Mouse (Mus musculus) neural tube, embryonic 12.5 days (tissue): ENCODE measurements around the gene Syk. TPM values are rescaled to one million over a fixed set of nuclear protein-coding genes. Genes with fewer than 3 reads are reported as not detected.

Experiments
- ATAC-seq: fragments of 200-750 bp; cut with Nextera tagmentation; 2 replicates; pipeline ENCODE4 v1.8.0; 2017; ENCODE audit warnings: low read depth, mild to moderate bottlenecking, moderate TSS enrichment, moderate library complexity; ENCODE audit not compliant: low FRiP score
- H3K27ac ChIP-seq: fragments of 300-500 bp; sonication (generic); 2 replicates; pipeline ENCODE4 v1.5.1; 2016
- H3K27me3 ChIP-seq: fragments of 300-500 bp; sonication (generic); replicated peaks from 2 replicates; pipeline ENCODE4 v1.6.1; 2016; ENCODE audit warnings: mild to moderate bottlenecking
- H3K36me3 ChIP-seq: fragments of 300-500 bp; sonication (generic); 2 replicates; pipeline ENCODE4 v1.6.1; 2016; ENCODE audit warnings: mild to moderate bottlenecking
- H3K4me1 ChIP-seq: fragments of 300-500 bp; sonication (generic); 2 replicates; pipeline ENCODE4 v1.6.1; 2016
- H3K4me2 ChIP-seq: fragments of 300-500 bp; sonication (generic); replicated peaks from 2 replicates; pipeline ENCODE4 v1.6.1; 2016; ENCODE audit warnings: mild to moderate bottlenecking
- H3K4me3 ChIP-seq: fragments of 300-500 bp; sonication (generic); 2 replicates; pipeline ENCODE4 v1.5.1; 2016
- H3K9ac ChIP-seq: fragments of 300-500 bp; sonication (generic); 2 replicates; pipeline ENCODE4 v1.6.1; 2016; ENCODE audit warnings: mild to moderate bottlenecking
- H3K9me3 ChIP-seq: fragments of 300-500 bp; sonication (generic); 2 replicates; pipeline ENCODE4 v1.6.1; 2016; ENCODE audit warnings: mild to moderate bottlenecking
- WGBS: fragments of 180-500 bp; shearing (Covaris S2); methylation state at CpG from one replicate; pipeline ENCODE4 v1.1.7; 2016; 5-methylcytosine and 5-hydroxymethylcytosine counted together
- polyA plus RNA-seq: library from polyadenylated mRNA; unstranded; fragments of >200 nt; fragmentation: Nextera tagmentation; extraction: Ambion mirVana; gene quantifications from 2 replicates; pipeline ENCODE4 v1.2.1, GENCODE M21; 2016

Syk gene
- polyA plus RNA-seq, 1 experiment from 2014 or later: 3.0 TPM

DNA sequence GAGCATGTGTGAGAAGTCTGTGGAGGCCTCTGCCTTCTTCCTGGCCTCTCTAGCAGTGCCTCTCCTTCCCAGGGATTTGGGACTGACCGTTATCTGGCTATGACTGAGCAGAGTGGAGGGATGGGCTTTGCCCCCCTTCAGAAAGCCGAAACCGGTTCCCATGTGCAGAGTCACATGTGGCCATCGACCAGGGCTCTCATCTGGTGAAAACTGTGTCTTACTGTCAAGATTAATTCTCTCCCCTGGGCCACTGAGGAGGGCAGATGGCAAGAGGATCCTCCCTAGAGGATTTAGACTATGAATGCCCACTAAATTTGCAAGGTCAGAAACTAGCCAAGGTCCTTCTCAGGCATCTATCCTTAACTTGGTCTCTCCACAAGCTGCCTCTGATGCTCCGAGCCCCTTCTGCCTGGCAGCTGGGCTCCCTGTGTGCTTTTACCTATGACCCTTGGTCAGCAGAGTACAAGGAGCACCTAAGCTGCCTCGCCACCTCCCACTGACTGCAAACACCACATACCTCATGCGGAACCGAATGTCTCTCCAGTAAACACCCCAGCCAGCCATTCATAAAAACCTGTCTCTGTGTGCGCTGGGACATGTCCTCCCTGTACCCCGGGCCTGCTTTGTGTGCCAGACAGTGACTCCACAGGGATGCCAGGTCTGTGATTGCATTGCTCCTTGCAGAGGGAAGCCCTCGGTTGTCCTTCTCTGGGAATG lies 65.2 kb downstream of the Syk start:
- no peaks in the 10 kb centered on the region for H3K9me3 ChIP-seq
- H3K27ac ChIP-seq: no peak overlapping the region
- no peak for ATAC-seq
- no peak overlapping the region for H3K4me2 ChIP-seq
- 45% methylated on average over 11 of the region's 11 CpGs for WGBS
- peaks cover 7% of the 10 kb centered on the region for H3K4me1 ChIP-seq
- no peaks in the 10 kb centered on the region for H3K27me3 ChIP-seq
- H3K36me3 ChIP-seq: no peaks in the 10 kb centered on the region
- no peak overlapping the region for H3K9ac ChIP-seq
- no peak overlapping the region for H3K4me3 ChIP-seq

DNA sequence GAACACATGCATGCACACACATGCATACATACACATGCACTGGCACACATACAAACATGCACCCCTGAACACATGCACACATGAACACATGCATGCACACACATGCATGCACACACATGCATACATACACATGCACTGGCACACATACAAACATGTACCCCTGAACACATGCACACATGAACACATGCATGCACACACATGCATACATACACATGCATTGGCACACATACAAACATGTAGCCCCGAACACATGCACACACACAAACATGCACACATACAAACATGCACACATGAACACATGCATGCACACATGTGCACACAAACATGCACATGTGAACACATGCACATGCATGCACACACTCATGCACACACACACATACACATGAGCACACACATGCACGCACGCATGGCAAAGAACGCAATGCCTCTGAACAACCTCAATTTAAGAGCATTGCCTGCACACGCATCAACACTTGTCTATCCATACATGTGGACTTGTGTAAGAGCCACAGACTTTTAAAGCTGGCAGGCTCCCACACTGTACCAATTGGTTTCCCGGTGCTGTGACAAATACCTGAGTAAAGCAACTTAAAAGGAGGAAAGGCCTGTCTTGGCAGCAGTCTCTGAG lies 66.9 kb downstream of the Syk start:
- Histone ChIP-seq H3K36me3 (no peaks in the 10 kb centered on the region), H3K4me3 (no peak overlapping the region), H3K27ac (no peak overlapping the region), H3K4me1 (peaks cover 7% of the 10 kb centered on the region), H3K9me3 (no peaks in the 10 kb centered on the region), H3K9ac (no peak overlapping the region), H3K4me2 (no peak overlapping the region), H3K27me3 (no peaks in the 10 kb centered on the region)
- WGBS: 96% methylated on average over 6 of the region's 6 CpGs
- ATAC-seq: no peak

DNA sequence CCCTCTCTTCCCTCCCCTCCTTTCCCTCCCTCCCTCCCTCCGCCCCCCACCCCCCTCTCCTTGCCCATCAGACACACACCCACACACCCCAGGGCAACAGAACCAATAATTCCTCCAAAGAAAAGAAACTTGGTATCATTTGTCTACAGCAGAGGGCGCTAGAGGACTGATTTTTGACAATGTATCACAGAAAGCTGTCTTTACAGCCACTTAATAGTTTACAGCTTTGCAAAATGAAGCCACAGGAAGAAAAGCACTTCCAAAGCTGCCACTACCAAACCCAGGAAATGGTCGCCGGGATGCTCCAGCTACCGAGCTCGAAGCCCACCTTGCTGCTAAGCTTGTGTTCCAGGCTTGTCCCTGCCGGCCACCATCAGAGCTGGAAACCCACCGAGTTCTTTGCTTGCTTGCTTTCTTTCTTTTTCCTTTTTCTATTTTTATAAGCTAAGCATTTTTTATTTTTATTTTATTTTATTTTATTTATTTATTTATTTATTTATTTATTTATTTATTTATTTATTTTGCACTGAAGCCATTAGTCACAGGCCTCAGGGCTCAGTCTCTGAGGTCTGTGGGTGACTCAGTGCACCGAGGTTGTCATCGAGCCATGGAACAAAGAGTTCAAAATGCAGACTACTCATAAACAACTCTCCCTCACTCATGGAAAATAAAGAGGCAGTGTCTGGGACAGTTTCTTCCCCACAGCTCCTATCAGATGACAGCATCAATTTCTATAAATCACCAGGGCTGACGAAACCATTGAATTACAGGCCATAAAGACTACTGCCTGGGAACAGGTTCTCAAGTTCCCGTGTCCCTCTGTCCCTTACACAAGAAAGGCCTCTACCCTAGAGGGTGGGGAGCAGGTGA lies 68.6 kb downstream of the Syk start:
- 27% methylated on average over 11 of the region's 12 CpGs for WGBS
- Histone ChIP-seq H3K9ac (no peak overlapping the region), H3K4me3 (no peak overlapping the region), H3K9me3 (no peaks in the 10 kb centered on the region), H3K4me1 (peaks cover 7% of the 10 kb centered on the region), H3K27ac (no peak overlapping the region), H3K36me3 (no peaks in the 10 kb centered on the region), H3K4me2 (no peak overlapping the region), H3K27me3 (no peaks in the 10 kb centered on the region)
- ATAC-seq: no peak; the same call in 1 of the 2 replicates

DNA sequence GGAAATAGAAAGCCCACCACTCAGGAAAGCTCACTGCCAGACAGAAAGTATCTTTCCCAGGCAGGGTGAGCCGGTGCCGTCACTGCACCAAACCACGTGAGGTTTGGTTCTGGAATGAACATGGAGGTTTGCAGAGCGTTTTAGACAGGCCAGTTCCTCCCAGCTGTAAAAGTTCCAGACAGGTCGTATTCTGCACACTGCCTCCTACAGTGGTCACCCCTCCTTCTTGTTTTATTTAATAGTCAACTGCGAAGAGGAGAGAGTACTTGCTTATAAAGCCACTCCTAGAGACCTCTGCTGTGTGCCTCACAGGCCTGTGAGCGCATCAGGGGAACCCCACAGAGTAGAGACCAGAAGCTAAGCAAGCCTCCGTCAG lies 69.3 kb downstream of the Syk start:
- no peak for ATAC-seq
- WGBS: 62% methylated on average over 8 of the region's 8 CpGs

DNA sequence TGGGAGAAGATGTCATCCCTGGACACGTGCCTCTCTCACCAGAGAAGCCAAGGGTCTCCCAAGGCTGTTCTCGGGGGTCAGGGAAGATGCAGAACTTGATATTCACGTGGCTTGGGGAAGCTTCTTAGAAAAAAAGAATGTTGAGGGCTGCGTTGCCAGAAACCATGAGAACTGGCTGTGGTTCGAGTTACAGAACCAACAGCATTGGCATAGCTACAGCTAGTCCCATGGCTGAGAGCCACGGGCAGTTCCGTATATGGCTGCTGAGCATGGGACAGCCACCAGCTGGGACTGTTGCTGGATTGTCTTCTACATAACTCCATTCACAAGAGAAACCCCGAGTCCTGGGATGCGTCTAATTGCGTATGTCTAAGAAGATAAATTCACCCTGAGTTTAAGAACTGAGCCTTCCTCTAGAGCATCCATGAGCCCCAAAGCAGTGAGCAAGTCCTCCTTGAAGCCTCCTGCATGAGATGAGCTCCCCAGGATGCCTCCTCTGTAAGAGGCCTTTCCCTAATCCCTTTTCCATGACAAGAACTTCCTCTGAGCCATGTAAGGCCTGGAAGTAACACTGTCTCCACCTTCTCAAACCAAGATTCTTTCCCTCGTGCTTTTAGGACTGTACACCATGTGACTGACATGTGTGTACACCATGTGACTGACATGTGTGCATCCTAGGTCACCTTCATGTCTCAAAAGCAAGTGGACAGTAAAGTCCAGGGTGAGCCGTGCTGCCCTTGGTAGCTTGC lies 71.3 kb downstream of the Syk start:
- no peak for ATAC-seq
- no peak overlapping the region for H3K9ac ChIP-seq
- H3K36me3 ChIP-seq: no peaks in the 10 kb centered on the region
- WGBS: 80% methylated on average over 12 of the region's 12 CpGs
- H3K27me3 ChIP-seq: no peaks in the 10 kb centered on the region
- no peak overlapping the region for H3K27ac ChIP-seq
- no peaks in the 10 kb centered on the region for H3K4me1 ChIP-seq
- no peak overlapping the region for H3K4me2 ChIP-seq
- no peaks in the 10 kb centered on the region for H3K9me3 ChIP-seq
- H3K4me3 ChIP-seq: no peak overlapping the region

More for the DNA sequence above, 69.3 kb downstream of the Syk start:
- no peak overlapping the region for H3K4me3 ChIP-seq
- no peaks in the 10 kb centered on the region for H3K27me3 ChIP-seq
- H3K9me3 ChIP-seq: no peaks in the 10 kb centered on the region
- no peak overlapping the region for H3K9ac ChIP-seq
- H3K4me1 ChIP-seq: peaks cover 7% of the 10 kb centered on the region
- no peak overlapping the region for H3K4me2 ChIP-seq
- H3K27ac ChIP-seq: no peak overlapping the region
- H3K36me3 ChIP-seq: no peaks in the 10 kb centered on the region

DNA sequence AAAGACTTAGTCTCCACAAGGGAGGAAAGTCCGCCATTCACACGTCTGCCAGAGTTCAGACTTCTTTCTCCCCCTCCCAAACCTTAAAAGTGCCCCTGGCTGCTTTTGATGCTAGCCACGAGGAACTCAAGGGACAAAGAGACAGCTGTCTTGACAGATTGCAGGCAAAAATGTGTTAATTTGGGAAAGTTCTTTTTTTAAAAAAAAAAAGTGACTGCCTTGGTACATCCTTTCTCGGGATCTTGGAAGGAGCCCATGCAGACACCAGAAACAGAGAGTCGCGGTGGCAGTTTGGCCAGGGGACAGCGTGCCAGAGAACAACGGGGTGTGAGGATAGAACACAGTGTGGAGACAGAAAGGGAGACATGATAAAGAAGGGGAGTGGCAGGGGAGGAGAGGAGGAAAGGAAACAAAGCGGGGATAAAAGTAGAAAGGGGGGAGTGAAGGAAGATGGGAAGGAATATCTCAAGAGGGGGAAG lies 71.9 kb downstream of the Syk start:
- Histone ChIP-seq H3K27ac (no peak overlapping the region), H3K4me2 (no peak overlapping the region), H3K9ac (no peak overlapping the region), H3K4me1 (no peaks in the 10 kb centered on the region), H3K27me3 (no peaks in the 10 kb centered on the region), H3K9me3 (no peaks in the 10 kb centered on the region), H3K4me3 (no peak overlapping the region), H3K36me3 (no peaks in the 10 kb centered on the region)
- no peak for ATAC-seq
- 47% methylated on average over 9 of the region's 9 CpGs for WGBS

DNA sequence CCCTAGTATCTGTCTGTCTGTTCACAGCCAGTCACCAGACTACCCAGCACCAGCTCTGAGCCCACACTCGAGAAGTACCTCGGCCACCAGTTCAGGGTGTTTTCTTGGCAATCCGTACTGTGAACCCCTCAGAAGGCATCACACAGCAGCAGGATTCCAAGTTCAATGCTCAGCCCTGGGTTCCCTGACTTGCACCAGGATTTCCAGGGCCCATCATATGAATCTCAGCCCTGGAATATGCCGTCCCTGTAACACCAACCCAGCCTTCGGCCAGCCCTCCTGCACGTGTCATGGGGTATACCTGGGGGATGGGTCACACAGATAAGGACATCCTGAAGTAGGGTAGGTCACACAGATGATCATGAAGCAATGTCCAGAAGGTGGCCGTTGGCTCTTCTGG lies 75.0 kb downstream of the Syk start:
- no peaks in the 10 kb centered on the region for H3K9me3 ChIP-seq
- H3K4me3 ChIP-seq: no peak overlapping the region
- no peak overlapping the region for H3K9ac ChIP-seq
- no peaks in the 10 kb centered on the region for H3K4me1 ChIP-seq
- no peaks in the 10 kb centered on the region for H3K27me3 ChIP-seq
- no peaks in the 10 kb centered on the region for H3K36me3 ChIP-seq
- no peak overlapping the region for H3K4me2 ChIP-seq
- 90% methylated on average over 7 of the region's 7 CpGs for WGBS
- no peak overlapping the region for H3K27ac ChIP-seq
- no peak for ATAC-seq

DNA sequence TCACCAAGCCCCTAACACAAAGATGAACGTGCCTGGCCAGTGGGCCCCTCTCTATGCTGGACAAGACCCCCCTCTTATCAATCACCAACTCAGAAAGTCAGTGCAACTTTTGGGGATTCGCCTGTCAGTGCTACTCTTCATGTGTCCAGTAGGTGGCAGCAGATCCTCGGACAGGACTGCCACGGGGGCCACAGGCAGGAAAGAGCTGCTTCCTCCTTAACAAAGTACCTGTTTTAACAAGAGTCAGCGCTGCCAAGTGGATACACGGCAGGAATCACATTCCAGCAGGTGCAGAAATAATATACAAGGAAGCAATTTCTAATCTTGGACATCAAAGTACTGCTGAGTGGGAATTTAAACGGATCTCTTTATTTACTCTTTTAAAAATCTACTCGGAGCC lies 75.5 kb downstream of the Syk start:
- Histone ChIP-seq H3K9me3 (no peaks in the 10 kb centered on the region), H3K27me3 (no peaks in the 10 kb centered on the region)
- no peak for ATAC-seq

DNA sequence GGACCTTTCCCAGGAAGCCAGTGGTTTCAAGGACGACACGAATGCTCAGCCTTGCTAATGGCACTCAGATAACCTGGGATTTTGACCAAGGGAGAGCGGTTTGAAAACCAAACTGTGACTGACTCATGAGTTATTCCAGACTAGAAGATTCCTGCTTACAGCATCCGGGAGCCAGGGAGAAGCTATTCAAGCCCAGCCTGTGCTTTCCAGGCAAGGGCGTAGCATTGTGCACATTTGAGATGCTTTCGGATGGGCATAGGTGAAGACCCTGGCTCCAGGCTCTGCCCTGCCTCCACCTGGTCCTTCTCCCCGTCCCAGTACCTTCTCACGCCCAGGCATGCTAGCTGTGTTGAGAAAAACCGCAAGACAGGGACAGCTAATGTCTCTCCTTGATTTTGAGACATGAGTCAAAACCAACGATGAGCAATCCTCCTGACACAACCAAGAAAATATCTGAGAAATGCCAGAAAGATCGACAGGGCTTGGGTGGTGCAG lies 76.2 kb downstream of the Syk start:
- Histone ChIP-seq H3K27me3 (no peaks in the 10 kb centered on the region), H3K9ac (no peak overlapping the region), H3K9me3 (no peaks in the 10 kb centered on the region), H3K36me3 (no peaks in the 10 kb centered on the region), H3K4me2 (no peak overlapping the region), H3K4me3 (no peak overlapping the region), H3K4me1 (no peaks in the 10 kb centered on the region), H3K27ac (no peak overlapping the region)
- 94% methylated on average over 11 of the region's 11 CpGs for WGBS
- no peak for ATAC-seq

More for the DNA sequence above, 75.5 kb downstream of the Syk start:
- Histone ChIP-seq H3K4me2 (no peak overlapping the region), H3K4me1 (no peaks in the 10 kb centered on the region), H3K9ac (no peak overlapping the region), H3K4me3 (no peak overlapping the region), H3K27ac (no peak overlapping the region), H3K36me3 (no peaks in the 10 kb centered on the region)
- WGBS: 20% methylated on average over 8 of the region's 8 CpGs

DNA sequence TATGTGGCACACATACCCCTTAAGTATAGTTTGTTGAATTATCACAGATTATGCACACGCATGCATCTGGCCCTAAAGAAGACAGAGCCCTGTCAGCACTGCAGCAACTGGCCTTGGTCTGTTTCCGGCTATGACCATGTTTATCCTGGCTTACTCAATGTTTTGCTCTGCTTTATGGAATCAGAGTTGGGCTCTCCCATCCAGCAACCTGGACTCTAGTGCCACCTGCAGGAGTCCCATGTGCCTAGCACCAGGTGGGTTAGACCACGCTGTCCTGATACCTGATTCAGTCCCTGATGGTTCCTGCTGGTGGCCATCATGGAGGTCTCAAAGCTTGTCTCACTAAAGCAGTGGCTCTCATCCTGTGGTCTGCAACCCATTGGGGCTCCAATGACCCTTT lies 86.9 kb downstream of the Syk start:
- Histone ChIP-seq H3K36me3 (no peaks in the 10 kb centered on the region), H3K27ac (no peak overlapping the region), H3K4me2 (no peak overlapping the region), H3K27me3 (no peaks in the 10 kb centered on the region), H3K9ac (no peak overlapping the region), H3K4me1 (no peaks in the 10 kb centered on the region), H3K9me3 (no peaks in the 10 kb centered on the region), H3K4me3 (no peak overlapping the region)
- no peak for ATAC-seq
- WGBS: 73% methylated on average over 3 of the region's 3 CpGs

DNA sequence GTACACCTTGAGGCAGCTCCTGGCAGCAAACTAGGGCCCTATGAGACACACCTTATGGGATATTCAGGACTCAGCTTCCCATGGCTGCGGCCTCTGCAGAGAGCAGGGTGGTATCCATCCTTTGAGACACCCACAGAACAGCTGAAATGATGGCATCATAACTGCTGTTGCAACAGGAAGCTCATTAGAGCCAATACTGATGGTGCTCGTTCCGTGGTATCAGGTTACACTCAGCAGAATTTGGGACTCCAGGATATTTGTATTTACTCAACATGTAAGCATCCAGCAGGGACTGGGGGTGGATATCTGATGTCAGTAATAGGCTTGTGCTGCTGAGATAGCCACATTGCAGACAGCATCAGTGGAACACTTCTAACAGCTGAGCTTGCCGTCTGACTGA lies 90.3 kb downstream of the Syk start:
- 0 out of 2 replicates have a peak, but pooled peaks cover 3% of the 10 kb centered on the region for H3K4me1 ChIP-seq
- H3K9me3 ChIP-seq: no peaks in the 10 kb centered on the region
- H3K27ac ChIP-seq: no peak overlapping the region
- no peaks in the 10 kb centered on the region for H3K36me3 ChIP-seq
- no peaks in the 10 kb centered on the region for H3K27me3 ChIP-seq
- no peak overlapping the region for H3K4me2 ChIP-seq
- H3K9ac ChIP-seq: no peak overlapping the region
- no peak overlapping the region for H3K4me3 ChIP-seq
- no peak for ATAC-seq
- WGBS: 72% methylated on average over 4 of the region's 4 CpGs
